Mouse (Mus musculus) left cerebral cortex, postnatal 14 days (tissue): ENCODE measurements at regions not wholly inside any gene's neighbourhood (a gene's known extent, or its start where the extent isn't known, plus 50 kb on each side); places are given as distances from the start of the nearest gene placed in this dataset.

Experiments used
- DNase-seq, 2 experiments: peaks; one replicate each; pipeline ENCODE4 v3.0.0; 2021 to 2022; ENCODE audit warnings: low spot score in 2 of 2, mixed read lengths in 1 of 2
- intact Hi-C: fragments of 180-260 bp; cut with DNase I; formaldehyde crosslinking; loops from one replicate; pipeline ENCODE4 v1.15.1; 2025

GRCm38 (mm10) chr6:51269617-51270016, 162.9 kb upstream of the Nfe2l3 start:
- no peak for DNase-seq
- intact Hi-C loops = loop anchor here (5.0 kb wide), 1 partner anchor 93 kb away; no protein-coding TSS in a partner anchor

GRCm38 (mm10) chr6:51270216-51271127, 162.0 kb upstream of the Nfe2l3 start:
- intact Hi-C loops = loop anchor here (5.0 kb wide), 1 partner anchor 92 kb away; no protein-coding TSS in a partner anchor

DNA sequence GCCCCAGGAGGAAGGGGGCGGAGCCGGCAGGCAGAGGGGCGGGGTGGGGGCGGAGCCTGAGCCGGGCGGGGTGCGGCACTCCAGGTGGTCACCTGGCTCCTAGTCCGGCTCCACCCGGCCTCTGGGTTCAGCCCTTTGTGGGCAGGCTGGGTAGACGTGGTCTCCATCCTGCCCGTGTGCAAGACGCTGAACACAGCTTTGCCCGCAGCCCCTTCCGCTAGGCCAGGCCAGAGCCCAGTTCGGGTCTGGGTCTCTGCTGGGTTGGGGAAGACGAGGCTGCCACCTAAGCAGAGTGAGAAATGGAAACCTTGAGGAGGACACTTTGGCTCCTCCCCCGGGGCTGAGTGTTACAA, 161.4 kb upstream of the Nfe2l3 start:
- no peak for DNase-seq
- intact Hi-C loops = loop anchor here (5.0 kb wide), 1 partner anchor 91 kb away; no protein-coding TSS in a partner anchor

More at GRCm38 (mm10) chr6:51270216-51271127, 162.0 kb upstream of the Nfe2l3 start:
- peak; percentile 74 to 82 for DNase-seq

- no peak for DNase-seq
Measured at GRCm38 (mm10) chr6:51272136-51272736, 160.2 kb upstream of the Nfe2l3 start.

GRCm38 (mm10) chr6:51279491-51279890, 153.0 kb upstream of the Nfe2l3 start:
- intact Hi-C loops = no loop called here
- DNase-seq = no peak

More at GRCm38 (mm10) chr6:51272136-51272736, 160.2 kb upstream of the Nfe2l3 start:
- intact Hi-C loops = loop anchor here (5.0 kb wide), 1 partner anchor 90 kb away; no protein-coding TSS in a partner anchor

DNA sequence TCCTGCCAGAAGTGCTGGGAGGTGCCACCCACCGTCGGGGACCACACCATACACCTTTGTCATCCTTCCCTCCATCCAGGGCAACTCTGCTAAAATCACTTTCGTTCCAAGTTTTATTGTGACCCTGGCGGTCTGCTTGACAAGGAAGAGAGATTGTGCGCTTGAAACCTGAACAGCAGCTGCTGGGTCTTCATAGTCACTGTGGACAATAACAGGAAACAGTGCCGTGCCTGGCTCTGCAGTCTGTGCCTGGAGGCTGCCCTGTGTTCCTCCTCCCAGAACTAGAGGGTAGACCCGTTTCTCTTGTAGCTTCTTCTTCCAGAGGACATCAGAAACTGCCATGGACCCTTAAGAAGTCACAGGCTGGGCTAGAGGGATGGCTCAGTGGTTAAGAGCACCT, 152.2 kb upstream of the Nfe2l3 start:
- intact Hi-C loops = no loop called here
- no peak for DNase-seq

DNA sequence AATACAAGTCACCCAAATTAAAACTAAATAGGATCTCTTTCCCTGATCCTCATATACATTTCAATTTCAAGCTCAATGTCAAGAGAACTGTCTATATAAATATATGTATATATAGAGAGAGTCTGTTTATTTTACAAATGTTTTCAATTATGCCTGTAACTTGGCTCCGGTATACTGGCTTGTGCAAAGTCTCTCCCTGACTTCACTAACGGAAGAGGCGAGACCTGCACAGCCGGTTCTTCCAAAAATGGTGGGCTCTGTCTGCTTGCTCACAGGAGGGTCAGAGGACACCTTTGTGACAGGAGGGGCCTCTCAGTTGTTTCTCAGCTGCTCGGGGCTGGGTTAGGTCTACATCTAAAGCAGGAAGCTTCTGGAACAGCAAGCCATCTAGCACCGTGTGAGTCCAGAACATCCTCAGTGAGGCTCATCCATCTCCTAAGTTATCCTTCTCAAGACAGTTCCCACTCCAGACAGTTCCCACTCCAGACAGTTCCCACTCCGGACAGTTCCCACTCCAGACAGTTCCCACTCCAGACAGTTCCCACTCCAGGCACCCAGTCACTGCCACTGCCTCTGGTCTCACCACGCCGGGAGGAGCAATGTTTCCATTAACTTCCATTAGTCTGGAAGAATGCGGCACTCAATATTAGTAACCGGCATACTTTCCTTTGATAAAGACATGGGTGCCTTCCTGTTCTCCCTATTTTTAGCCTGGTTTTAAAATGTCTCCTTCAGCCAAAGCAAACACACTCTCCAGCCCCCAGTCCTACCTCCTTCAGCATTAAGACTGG, 148.4 kb upstream of the Nfe2l3 start:
- intact Hi-C loops = no loop called here
- no peak for DNase-seq

DNA sequence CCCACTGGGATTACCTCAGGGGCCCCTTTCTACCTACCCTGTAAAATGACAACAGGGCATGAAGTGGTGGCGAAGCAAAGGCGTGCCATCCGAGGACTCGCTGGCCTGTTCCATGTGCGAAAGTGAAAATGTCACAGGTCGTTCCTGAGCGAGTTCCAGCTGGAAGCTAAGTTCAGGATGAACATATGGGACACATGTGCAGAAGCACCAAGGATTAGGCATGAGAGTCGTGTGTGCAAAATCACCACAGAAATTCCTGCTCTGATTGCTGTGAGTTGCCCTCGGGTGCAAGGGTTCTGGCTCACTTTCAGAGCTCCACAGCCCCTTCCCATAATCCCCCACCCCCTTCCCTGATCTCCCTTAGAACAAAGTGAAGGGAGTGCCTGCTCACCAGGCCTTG, 147.6 kb upstream of the Nfe2l3 start:
- intact Hi-C loops = no loop called here
- DNase-seq = no peak

DNA sequence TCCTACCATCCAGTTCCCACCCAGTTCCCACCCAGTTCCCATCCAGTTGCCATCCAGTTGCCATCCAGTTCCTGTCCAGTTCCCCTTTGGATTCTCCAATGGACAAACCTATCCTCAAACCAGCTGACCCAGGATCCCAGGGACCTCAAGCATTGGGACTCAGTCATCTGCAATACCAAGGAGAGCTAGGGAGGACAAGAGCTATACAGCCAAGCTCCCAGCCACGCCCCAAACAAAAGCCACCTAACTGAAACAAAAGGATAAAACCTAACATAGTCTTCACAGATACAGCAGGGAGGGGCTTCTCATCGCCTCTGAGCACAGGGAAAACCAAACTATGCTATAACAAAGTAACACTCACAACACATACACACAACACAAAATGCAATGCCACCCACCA, 145.6 kb upstream of the Nfe2l3 start:
- DNase-seq = no peak
- intact Hi-C loops = no loop called here

GRCm38 (mm10) chr6:51287383-51287782, 145.1 kb upstream of the Nfe2l3 start:
- intact Hi-C loops = no loop called here
- DNase-seq = no peak

GRCm38 (mm10) chr6:51287807-51288206, 144.7 kb upstream of the Nfe2l3 start:
- intact Hi-C loops = no loop called here

DNA sequence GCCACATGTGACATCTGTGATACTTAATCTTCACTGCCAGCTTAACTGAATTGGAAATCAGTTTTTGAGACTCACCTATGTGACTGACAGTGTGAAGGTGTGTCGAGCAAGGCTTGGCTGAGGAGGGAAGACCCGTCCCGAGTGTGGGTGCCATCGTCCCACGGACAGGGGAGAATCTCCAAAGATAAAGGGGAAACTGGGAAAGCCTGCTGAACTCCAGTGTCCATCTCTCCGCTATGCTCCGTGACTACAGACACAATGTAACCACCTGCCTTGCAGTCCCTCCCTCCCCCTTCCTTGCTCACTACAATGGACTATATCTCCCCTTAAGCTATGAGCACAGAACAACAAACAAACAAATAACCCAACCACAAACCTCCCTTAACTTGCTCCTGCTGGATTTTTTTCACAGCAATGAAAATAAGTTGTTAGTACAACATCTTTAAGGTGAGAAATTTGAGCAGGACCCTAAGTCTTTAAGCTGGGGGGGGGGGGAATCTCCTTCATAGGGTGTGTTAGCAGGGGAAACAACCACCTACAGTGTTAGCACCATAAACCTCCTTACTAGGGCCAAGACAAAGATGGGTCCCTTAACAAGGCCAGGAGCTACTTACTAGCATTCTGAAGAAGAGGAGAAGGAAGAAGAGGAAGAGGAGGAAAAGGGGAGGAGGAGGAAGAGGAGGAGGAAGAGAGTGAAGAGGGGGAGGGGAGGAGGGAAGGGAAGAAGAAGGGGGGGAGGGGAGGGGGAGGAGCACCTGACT, 144.0 kb upstream of the Nfe2l3 start:
- DNase-seq = no peak
- intact Hi-C loops = no loop called here

More at GRCm38 (mm10) chr6:51287807-51288206, 144.7 kb upstream of the Nfe2l3 start:
- DNase-seq = no peak

GRCm38 (mm10) chr6:51289067-51289725, 143.3 kb upstream of the Nfe2l3 start:
- peak in 1 of 2 experiments; percentile 43 for DNase-seq

GRCm38 (mm10) chr6:51300694-51301417, 131.6 kb upstream of the Nfe2l3 start:
- DNase-seq = no peak
- intact Hi-C loops = no loop called here

More at GRCm38 (mm10) chr6:51289067-51289725, 143.3 kb upstream of the Nfe2l3 start:
- intact Hi-C loops = no loop called here

GRCm38 (mm10) chr6:51301831-51302230, 130.6 kb upstream of the Nfe2l3 start:
- intact Hi-C loops = no loop called here
- DNase-seq = no peak

DNA sequence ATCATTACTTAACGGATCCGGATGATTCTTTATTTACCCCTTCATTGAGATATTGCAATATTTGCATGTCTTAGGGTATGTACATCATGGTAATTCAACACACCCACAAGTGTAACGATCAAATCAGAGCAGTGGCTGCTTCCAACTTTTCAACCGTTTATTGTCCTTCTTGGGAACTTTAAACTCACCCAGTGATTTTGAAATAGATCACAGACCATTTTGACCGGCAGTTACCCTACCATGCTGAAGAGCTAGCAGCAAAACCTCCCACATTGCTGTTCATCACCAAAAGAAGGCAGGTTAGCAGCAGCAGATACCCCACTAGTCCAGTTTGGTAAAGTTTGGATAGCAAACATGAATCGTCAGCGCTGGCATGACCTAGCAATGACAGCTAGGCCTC, 130.2 kb upstream of the Nfe2l3 start:
- DNase-seq = no peak
- intact Hi-C loops = no loop called here

DNA sequence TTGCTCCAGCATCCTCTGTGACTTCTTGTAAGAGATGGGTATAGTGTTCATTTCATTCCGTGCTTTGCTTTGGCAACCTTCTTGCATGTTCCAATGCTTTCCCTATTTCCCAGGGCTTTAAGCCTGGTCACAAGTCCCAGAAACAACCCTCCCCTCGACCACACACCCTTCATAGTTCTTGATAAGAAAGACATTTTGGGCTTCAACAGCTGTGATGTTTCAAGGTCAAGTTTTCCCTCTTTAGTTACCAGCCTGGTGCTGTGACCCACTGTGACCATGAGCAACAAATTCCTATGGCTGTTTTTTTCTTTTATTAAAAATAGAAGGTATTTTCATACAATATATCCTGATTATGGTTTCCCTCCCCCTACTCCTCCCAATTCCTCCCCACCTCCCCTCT, 114.1 kb upstream of the Nfe2l3 start:
- DNase-seq = no peak
- intact Hi-C loops = no loop called here

DNA sequence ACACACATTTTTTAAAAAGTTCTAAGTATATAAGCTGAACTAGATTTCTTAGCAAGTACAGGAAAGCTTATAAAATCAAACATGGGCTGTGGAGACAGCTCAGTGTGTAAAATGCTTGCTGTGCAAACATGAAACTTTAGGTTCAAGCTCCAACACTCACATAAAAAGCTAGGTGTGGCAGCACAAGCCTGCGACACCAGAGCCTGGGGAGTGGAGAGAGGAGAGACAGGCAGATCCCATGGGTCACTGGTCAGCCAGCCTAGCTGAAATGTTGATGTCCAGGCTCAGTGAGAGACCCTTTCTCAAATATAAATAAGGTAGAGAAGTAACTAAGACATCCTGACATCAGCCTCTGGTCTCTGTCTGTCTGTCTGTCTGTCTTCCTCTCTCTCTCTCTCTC, 112.5 kb upstream of the Nfe2l3 start:
- intact Hi-C loops = no loop called here
- no peak for DNase-seq
